Mouse (Mus musculus) liver, postnatal 0 days (tissue): ENCODE results near the gene E2f4.

Experiments
- CTCF ChIP-seq: sonication (generic); IDR thresholded peaks from 2 replicates; pipeline ENCODE4 v1.5.1; 2016; ENCODE audit warnings: antibody characterized with exemption, low read depth
- EP300 ChIP-seq: IDR thresholded peaks from 2 replicates; pipeline ENCODE4 v1.6.1; 2016; ENCODE audit warnings: antibody characterized with exemption, low read depth, mild to moderate bottlenecking

DNA sequence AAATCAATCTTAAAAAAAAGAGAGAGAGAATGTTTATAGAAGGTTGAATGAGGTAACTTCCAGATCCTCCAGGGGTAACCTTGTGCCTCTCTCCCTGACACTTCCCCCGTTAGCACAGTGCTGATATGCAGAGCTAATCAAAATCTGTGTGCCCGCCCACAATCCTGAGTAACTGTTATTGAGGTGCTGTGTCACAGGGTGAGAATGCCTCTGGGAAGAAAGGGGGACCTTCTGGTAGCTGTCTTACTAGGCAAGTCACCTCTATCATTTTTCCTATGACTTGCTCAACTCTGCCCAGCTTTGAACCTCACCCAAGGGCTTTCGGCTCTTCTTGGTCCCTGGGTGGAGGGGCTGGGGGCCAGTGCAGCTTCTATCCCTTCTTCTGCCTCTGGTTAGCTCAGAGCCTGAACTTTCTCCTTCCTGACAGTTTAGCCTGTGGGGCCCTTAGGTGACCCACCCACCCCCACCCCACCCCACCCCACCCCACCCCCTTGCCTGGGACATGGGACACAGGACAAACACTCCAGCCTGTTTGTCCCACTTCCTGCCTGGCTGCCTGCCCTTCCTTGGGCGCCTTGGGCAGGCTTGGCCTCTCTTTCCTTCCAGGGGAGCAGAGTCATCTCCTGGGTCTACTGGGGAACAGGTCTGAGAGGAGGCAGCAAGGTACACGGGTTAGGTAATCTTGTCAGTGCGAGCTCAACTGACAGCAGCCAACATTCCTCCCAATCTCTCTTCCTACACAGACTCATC is 42.6 kb downstream of the E2f4 start:
- no peak for TF ChIP-seq CTCF
- TF ChIP-seq EP300 = no peak
